Mouse (Mus musculus) embryonic fibroblast, embryonic 13.5 days (primary cell): ENCODE results near the gene Sfpq.

ENCODE experiments used
- CTCF ChIP-seq: IDR thresholded peaks from 2 replicates; pipeline ENCODE4 v1.5.1; 2011; ENCODE audit warnings: mild to moderate bottlenecking, control low read depth, low read length, moderate library complexity, borderline replicate concordance; ENCODE audit not compliant: insufficient read depth
- POLR2A ChIP-seq: IDR thresholded peaks from 2 replicates; pipeline ENCODE4 v1.6.1; 2011; ENCODE audit warnings: low read depth, mild to moderate bottlenecking, control low read depth, low read length, moderate library complexity

DNA sequence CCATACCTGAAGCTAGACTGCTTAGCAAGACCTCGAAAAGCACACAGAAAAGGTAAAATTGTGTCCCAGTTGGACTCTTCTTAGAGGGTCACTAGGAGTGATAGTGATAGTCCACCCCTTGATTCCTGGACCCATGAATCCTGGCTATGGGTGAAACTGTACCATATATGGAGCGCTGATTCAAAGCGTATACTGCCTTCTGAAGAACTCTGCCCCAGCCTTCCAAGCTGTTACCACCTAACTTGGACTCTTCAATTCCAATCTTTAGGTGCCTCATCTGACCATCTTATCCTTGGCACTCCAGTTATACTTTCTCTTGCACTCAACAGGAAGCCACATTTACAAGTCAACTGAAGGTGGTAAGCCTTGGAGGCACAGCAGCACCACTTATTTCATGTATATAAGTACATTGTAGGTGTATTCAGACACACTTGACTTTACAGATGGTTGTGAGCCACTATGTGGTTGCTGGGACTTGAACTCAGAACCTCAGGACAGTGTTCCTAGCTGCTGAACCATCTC is 17.8 kb downstream of the Sfpq start:
- TF ChIP-seq CTCF (no peak), POLR2A (no peak)
